35 mouse cellular contexts compared by ENCODE assay signal in genomic region chr2:154226991-154227390, GRCm38 (mm10). TPM values are rescaled to one million over a fixed set of nuclear protein-coding genes. Genes with fewer than 3 reads are reported as not detected.
DNase-seq lines count a peak whose midpoint lies in the region; ATAC-seq lines count a peak whose summit lies in the region.
"Had no signal": no experiment of that assay in that cellular context is flagged by ENCODE, and none has a peak within 500 bp of the region (broad histone marks: within the 10 kb centered on the region; RNA-seq: fewer than 3 reads in every experiment).

No protein-coding gene starts in this region.

- 54% methylated on average over 4 of the region's 4 CpGs for WGBS in embryonic facial prominence, embryonic 14.5 days
- WGBS in kidney, embryonic 16.5 days, result 82% methylated on average over 4 of the region's 4 CpGs

- peak; percentile 9 to 12 for DNase-seq in cerebellum, adult 18-20 months
- DNase-seq in cerebellum, adult 8-10 months, result no peak
- DNase-seq in cerebellum, postnatal 25 days, result peak; percentile 41 to 42
- peak; percentile 39 for DNase-seq in embryonic facial prominence, embryonic 14.5 days (ENCODE audit: low spot score)
- DNase-seq in adipocyte (ENCODE audit: low spot score), result no peak
- no peak for DNase-seq in B cell, adult 2 months
- DNase-seq: adrenal gland, postnatal 25 days; forebrain, postnatal 0 days; gastrocnemius, postnatal 10 days; heart, postnatal 14 days; kidney, adult 2 months; kidney, postnatal 10 days; liver, embryonic 13.5 days; lung, adult 18-20 months; lung, postnatal 10 days; right cerebral cortex, postnatal 14 days; thymus, postnatal 4 days had no signal

- H3K27me3 ChIP-seq in embryonic facial prominence, embryonic 14.5 days (replicated peaks; ENCODE audit: control insufficient read depth, insufficient read depth, low read length), result no peaks in the 10 kb centered on the region
- no peaks in the 10 kb centered on the region for H3K27me3 ChIP-seq in kidney, embryonic 16.5 days (ENCODE audit: insufficient read depth, low read length)
- H3K27me3 ChIP-seq: embryonic facial prominence, embryonic 12.5 days; forebrain, embryonic 12.5 days; intestine, embryonic 15.5 days; liver, embryonic 13.5 days; midbrain, embryonic 13.5 days; neural tube, embryonic 13.5 days had no signal

- no peaks in the 10 kb centered on the region for H3K36me3 ChIP-seq in embryonic facial prominence, embryonic 14.5 days (ENCODE audit: control insufficient read depth, insufficient read depth, low read length)
- H3K36me3 ChIP-seq in kidney, embryonic 16.5 days (ENCODE audit: insufficient read depth, low read length), result no peaks in the 10 kb centered on the region
- H3K36me3 ChIP-seq: embryonic facial prominence, embryonic 12.5 days; forebrain, embryonic 12.5 days; intestine, embryonic 15.5 days; liver, embryonic 13.5 days; midbrain, embryonic 13.5 days; neural tube, embryonic 13.5 days had no signal

- no peak for ATAC-seq in embryonic facial prominence, embryonic 14.5 days (ENCODE audit: low read depth)
- no peak for ATAC-seq in kidney, embryonic 16.5 days (ENCODE audit: low FRiP score, low TSS enrichment)
- ATAC-seq: CD4-positive, CD25-positive, alpha-beta regulatory T cell, adult 4 months; forebrain, postnatal 0 days; hindbrain, postnatal 0 days; intestine, embryonic 15.5 days; midbrain, embryonic 13.5 days had no signal

- no peak overlapping the region for H3K9ac ChIP-seq in embryonic facial prominence, embryonic 14.5 days (ENCODE audit: low read depth, low read length)
- no peak overlapping the region for H3K9ac ChIP-seq in kidney, embryonic 16.5 days (replicated peaks; ENCODE audit: low read length)
- H3K9ac ChIP-seq: embryonic facial prominence, embryonic 12.5 days; forebrain, embryonic 12.5 days; forebrain, postnatal 0 days; intestine, embryonic 15.5 days; liver, embryonic 13.5 days; midbrain, embryonic 13.5 days; neural tube, embryonic 13.5 days had no signal

- H3K4me1 ChIP-seq in embryonic facial prominence, embryonic 14.5 days (ENCODE audit: control insufficient read depth, insufficient read depth, low read length), result peaks cover 12% of the 10 kb centered on the region
- H3K4me1 ChIP-seq in kidney, embryonic 16.5 days (ENCODE audit: insufficient read depth, low read length), result peaks cover 18% of the 10 kb centered on the region
- H3K4me1 ChIP-seq: liver, embryonic 13.5 days had no signal

- no peak overlapping the region for H3K4me3 ChIP-seq in embryonic facial prominence, embryonic 14.5 days (ENCODE audit: low read depth, low read length)
- no peak overlapping the region for H3K4me3 ChIP-seq in kidney, embryonic 16.5 days (ENCODE audit: low read length)
- H3K4me3 ChIP-seq: embryonic facial prominence, embryonic 12.5 days; forebrain, embryonic 12.5 days; intestine, embryonic 15.5 days; liver, embryonic 13.5 days; midbrain, embryonic 13.5 days; neural tube, embryonic 13.5 days had no signal

- no peak overlapping the region for H3K27ac ChIP-seq in embryonic facial prominence, embryonic 14.5 days (replicated peaks; ENCODE audit: low read depth, low read length)
- no peak overlapping the region for H3K27ac ChIP-seq in kidney, embryonic 16.5 days (ENCODE audit: low read length)
- H3K27ac ChIP-seq: embryonic facial prominence, embryonic 12.5 days; forebrain, embryonic 12.5 days; hindbrain, postnatal 0 days; intestine, embryonic 15.5 days; liver, embryonic 13.5 days; macrophage; midbrain, embryonic 13.5 days; neural tube, embryonic 13.5 days had no signal

- H3K9me3 ChIP-seq in embryonic facial prominence, embryonic 14.5 days (ENCODE audit: control insufficient read depth, low read length), result no peaks in the 10 kb centered on the region
- H3K9me3 ChIP-seq in kidney, embryonic 16.5 days (ENCODE audit: low read length), result no peaks in the 10 kb centered on the region
- H3K9me3 ChIP-seq: embryonic facial prominence, embryonic 12.5 days; forebrain, embryonic 12.5 days; intestine, embryonic 15.5 days; liver, embryonic 13.5 days; midbrain, embryonic 13.5 days; neural tube, embryonic 13.5 days had no signal

- H3K4me2 ChIP-seq in embryonic facial prominence, embryonic 14.5 days (ENCODE audit: low read depth, low read length), result no peak overlapping the region
- H3K4me2 ChIP-seq in kidney, embryonic 16.5 days (replicated peaks; ENCODE audit: low read depth, low read length), result no peak overlapping the region
- H3K4me2 ChIP-seq: embryonic facial prominence, embryonic 12.5 days; forebrain, embryonic 12.5 days; intestine, embryonic 15.5 days; liver, embryonic 13.5 days; midbrain, embryonic 13.5 days; neural tube, embryonic 13.5 days had no signal

RNA-seq across cellular contexts. Expression of gene Bpifb5, which starts 3.4 kb away (rescaled TPM):
- polyA plus RNA-seq in embryonic facial prominence, embryonic 14.5 days (2014; fragmentation: Nextera tagmentation; extraction: Ambion mirVana), result 0.89 and 1.9 TPM in 2 replicates
- polyA plus RNA-seq in kidney, embryonic 16.5 days (2015; fragmentation: Nextera tagmentation; extraction: Ambion mirVana), result 0.73 and 0.81 TPM in 2 replicates
- polyA plus RNA-seq: CD4-positive, CD25-positive, alpha-beta regulatory T cell, adult 4 months; hindbrain, embryonic 11.5 days; liver, embryonic 13.5 days; macrophage; midbrain, embryonic 13.5 days; neural tube, embryonic 13.5 days; small intestine, adult 2 months had no signal

RNA-seq across cellular contexts. Expression of gene Bpifb9a, which starts 30.7 kb away (rescaled TPM):
- not detected in 2 replicates for polyA plus RNA-seq in embryonic facial prominence, embryonic 14.5 days (2014; fragmentation: Nextera tagmentation; extraction: Ambion mirVana)
- polyA plus RNA-seq in kidney, embryonic 16.5 days (2015; fragmentation: Nextera tagmentation; extraction: Ambion mirVana), result not detected in 2 replicates
- polyA plus RNA-seq: CD4-positive, CD25-positive, alpha-beta regulatory T cell, adult 4 months; cortical plate, adult 2 months; embryonic facial prominence, embryonic 12.5 days; forebrain, embryonic 12.5 days; forebrain, postnatal 0 days; gonadal fat pad, adult 2 months; heart, embryonic 14.5 days; hindbrain, embryonic 11.5 days; intestine, embryonic 15.5 days; kidney, adult 2 months; large intestine, adult 2 months; limb, embryonic 14.5 days; liver, embryonic 13.5 days; macrophage; midbrain, embryonic 13.5 days; neural tube, embryonic 13.5 days; small intestine, adult 2 months; stomach, embryonic 14.5 days; testis, adult 2 months had no signal

RNA-seq across cellular contexts. Expression of gene Bpifb1, which starts 36.4 kb away (rescaled TPM):
- polyA plus RNA-seq in embryonic facial prominence, embryonic 14.5 days (2014; fragmentation: Nextera tagmentation; extraction: Ambion mirVana), result 0.14 TPM in 1 of 2 replicates, not detected in the other
- not detected in 2 replicates for polyA plus RNA-seq in kidney, embryonic 16.5 days (2015; fragmentation: Nextera tagmentation; extraction: Ambion mirVana)
- polyA plus RNA-seq: CD4-positive, CD25-positive, alpha-beta regulatory T cell, adult 4 months; embryonic facial prominence, embryonic 12.5 days; forebrain, embryonic 12.5 days; gonadal fat pad, adult 2 months; hindbrain, embryonic 11.5 days; kidney, adult 2 months; large intestine, adult 2 months; macrophage; neural tube, embryonic 13.5 days; small intestine, adult 2 months had no signal

Comparison
In these comparisons a context has a peak if more than half of its experiments do, and no peak if none do; other contexts are left out.
1. DNase-seq: peak in cerebellum, adult 18-20 months (2 of 2), cerebellum, postnatal 25 days (2 of 2) and embryonic facial prominence, embryonic 14.5 days (single experiment); none in cerebellum, adult 8-10 months (single experiment), adipocyte (single experiment) and B cell, adult 2 months (0 of 2).